Mouse (Mus musculus) fibroblast of lung, adult 2 months (primary cell): ENCODE data around the gene Krt88.

Experiments
- DNase-seq: peaks from one replicate; pipeline ENCODE4 v3.0.0-alpha.2; 2011; ENCODE audit warnings: low read depth

The Krt88 gene

GRCm38 (mm10) chr15:101447444-101447843 is at the start of gene Krt88:
Gene Krt88 (plus strand): TSS chr15:101447744.
- no peak for DNase-seq

DNA sequence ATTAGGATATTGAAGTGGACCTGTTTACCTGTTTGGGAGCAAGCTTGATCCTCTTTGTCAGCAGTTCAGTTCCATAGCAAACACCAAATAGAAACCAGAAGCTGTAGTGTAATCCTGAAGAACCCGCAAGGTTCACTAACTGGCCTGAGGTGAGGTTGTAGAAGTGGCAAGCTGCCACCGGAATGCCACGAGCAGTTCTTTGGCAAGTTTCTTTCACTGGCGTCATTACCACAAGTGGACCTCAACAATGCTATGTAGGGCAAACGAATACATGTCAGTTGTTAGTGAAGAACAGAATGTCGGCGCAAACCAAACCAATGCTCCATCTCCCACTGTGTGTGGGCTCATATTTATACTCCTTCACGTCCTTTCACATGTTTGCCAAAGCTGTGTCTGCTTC is 49.3 kb upstream of the Krt88 start:
- DNase-seq, result no peak

GRCm38 (mm10) chr15:101410775-101411174 is 36.8 kb upstream of the Krt88 start, which contains the start of gene Krt7:
Gene Krt7 (plus strand): TSS chr15:101411043.
- DNase-seq, result no peak

DNA sequence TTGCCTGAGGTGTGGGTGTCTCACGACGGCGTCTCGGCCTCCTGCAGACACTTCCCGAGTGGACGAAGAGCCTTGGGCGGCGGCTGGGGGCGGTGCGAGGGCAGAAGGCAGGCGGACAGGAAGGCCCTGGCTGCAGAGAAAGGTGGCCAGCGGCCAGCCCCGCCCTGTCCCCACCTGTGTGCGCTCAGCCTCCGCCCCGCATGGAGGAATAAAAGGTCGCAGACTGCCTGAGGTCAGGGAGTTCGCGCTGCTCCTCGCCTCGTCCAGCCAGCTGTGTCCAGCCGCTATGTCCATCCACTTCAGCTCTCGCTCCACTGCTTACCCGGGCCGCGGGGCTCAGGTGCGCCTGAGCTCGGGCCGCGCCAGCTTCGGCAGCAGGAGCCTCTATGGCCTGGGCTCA is 35.4 kb upstream of the Krt88 start:
- DNase-seq, result no peak

- no peak for DNase-seq
Observed at GRCm38 (mm10) chr15:101413916-101414635, 33.5 kb upstream of the Krt88 start.

GRCm38 (mm10) chr15:101414807-101415565 is 32.6 kb upstream of the Krt88 start:
- no peak for DNase-seq

DNA sequence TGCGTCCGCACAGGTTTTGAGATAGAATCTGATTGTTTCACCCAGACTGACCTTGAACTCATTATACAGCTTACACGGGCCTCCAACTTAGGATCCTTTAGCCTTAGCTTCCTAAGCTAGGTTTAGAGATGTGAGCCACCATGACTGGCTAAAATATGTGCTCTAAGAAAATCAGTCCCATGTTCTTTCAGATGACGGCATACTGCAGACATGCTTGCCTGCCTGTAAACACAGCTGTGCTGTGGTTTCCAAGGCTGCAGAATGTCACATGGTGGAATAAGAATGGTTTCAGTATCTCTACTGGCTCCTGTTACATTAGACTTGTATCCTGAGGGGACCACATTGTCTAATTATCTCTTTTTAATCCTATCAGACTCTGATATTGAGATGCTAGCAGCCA is 28.6 kb upstream of the Krt88 start:
- DNase-seq, result no peak

GRCm38 (mm10) chr15:101420903-101421302 is 26.6 kb upstream of the Krt88 start:
- no peak for DNase-seq

- DNase-seq, result no peak
Observed at GRCm38 (mm10) chr15:101424914-101425313, 22.6 kb upstream of the Krt88 start.

DNA sequence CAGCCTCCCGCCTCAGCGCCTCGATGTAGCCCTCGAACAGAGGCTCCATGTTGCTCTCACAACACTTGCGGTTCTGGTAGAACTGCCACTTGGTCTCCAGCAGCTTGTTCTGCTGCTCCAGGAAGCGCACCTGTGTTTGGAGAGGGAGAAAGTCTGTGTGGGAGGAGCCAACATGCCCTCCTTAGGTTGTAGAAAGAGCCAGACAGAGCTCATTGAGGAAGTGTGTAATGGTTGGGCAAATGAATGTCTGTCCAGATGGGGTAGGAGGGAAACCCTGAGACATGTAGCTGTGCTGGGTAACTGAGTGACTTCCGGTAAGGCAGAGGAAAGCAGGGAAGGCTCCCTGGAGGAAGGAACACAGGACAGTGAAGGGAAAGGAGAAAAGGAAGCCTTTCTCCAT is 10.9 kb upstream of the Krt88 start:
- no peak for DNase-seq

DNA sequence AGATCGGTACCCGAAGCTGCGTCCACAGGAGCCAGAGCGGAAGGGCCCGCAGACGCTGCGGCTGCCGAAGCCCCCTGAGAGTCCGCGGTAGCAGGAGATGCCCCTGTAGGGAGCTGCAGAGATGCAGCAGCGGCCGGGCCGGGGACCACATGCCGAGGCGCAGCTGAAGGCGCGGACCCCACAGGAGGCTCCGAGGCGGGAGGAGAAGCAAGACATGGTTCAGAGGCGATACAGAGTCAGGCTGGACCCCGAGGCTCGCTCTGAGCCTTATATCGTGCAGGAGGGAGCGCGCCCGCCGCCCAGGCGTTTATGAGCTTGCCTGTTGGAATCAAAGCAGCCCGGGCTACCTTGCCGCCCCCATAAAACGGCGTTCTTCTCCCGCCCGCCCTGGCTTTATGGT is 9.0 kb upstream of the Krt88 start, which contains the start of gene Krt87:
TSS of gene Krt87 (minus strand) at position 250 of the 400 bp plus-strand sequence.
- no peak for DNase-seq

DNA sequence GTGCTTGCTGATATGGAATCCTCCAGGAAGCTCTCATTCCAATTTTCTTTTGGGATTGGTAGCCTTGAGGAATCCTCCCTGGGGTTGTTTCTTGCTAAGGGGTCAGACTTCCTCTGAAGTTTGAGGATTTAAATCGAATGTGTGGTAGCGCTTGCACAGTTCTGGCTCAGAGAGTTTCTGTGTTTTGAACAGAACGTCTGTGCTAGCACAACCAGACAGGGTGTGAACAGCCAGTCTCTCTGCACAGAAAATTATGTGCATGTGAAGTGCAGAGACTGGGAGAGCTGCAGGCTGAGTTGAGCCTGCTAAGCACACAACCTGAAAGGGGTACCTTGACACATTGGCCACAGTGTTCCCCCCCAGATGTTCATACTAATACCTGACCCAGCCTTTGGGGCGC is 6.7 kb upstream of the Krt88 start:
- no peak for DNase-seq

DNA sequence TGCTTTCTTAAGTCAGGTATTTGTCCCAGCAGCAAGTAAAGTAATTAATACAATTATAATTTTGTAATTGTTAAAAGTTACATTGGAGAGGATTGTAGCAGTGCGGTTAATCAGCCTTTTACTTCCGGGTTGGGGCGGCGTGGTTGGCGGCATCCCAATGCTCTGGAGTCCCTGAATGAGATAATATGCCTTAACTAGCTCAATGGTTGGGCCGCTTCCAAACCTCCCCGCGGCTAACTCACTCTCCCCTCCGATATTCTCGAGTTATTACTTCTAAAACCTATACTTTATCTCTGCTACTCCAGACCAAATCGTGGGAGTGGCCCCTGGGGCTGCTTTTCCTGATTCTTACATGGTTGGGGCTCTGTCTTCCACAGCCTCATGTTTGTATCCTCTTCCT is 972 bp upstream of the Krt88 start:
- no peak for DNase-seq

DNA sequence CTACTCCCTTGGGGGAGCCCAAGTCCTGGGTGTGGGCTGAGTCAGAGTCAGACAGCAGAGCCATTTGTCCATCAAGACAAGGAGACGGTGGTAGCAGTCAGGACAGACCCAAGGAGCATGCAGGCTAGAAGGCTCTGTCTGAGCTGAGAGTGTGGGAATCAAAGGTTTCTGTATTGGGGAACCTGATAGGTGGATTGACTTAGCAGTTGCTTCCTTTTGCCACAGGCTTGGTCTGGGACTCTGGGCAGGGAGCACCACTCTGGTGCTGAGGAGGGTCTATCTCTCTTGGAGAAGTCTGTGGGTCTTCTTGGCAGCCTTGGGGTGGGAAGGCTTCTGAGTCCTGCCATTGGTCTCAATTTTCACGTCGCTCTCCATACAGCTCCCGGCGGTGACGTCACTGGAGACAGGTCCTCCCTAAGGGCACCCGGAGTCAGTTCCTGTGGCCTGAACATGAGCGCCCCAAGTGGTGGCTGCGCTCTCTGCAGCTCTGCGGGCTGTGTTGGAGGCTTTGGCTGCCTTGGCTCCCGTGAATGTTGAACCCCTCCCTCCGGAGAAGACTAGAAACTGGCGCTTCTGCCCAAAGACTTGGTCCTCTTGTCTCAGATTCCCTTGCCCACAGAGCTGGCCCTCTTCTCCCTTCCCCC is 5.7 kb downstream of the Krt88 start:
- no peak for DNase-seq

DNA sequence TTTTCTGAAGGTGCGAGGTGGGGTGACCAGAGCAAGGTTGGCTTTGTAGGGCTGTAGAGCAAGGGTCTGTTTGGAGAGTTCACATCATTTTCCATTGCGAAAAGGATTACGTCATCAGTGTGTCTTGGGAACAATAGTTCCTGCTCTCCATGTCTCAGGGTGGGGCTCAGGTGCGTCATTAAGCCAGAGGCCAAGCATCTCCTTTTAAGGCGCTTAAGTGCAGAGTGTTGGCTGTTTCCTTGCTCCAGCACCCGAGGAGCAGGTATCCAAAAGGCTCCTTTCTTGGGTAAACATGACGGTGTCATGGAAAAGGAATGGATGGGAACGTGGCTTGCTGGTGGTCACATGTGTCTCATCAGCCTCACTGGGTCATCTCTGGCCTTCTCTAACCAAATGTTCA is 7.2 kb downstream of the Krt88 start:
- DNase-seq, result no peak

- peak; percentile 39 for DNase-seq
Observed at GRCm38 (mm10) chr15:101455292-101455691, 7.7 kb downstream of the Krt88 start.

DNA sequence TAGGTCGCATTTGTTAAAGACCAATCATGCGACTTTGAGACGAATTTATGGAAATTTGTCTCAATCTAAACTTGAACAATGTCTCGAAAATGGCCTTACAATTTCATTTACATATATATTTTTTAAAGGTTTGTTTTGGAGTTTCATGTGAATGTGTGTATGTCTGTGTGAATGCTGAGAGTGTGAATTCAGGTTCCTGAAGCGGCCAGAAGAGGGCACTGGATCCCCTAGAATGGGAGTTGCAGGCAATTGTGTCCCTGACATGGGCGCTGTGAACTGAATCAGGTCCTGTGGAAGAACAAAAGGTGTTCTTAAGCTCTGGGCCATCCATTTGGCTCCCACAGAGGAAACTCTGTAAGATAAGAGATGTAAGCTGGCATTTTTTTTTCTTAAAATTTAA is 8.3 kb downstream of the Krt88 start:
- DNase-seq, result no peak

DNA sequence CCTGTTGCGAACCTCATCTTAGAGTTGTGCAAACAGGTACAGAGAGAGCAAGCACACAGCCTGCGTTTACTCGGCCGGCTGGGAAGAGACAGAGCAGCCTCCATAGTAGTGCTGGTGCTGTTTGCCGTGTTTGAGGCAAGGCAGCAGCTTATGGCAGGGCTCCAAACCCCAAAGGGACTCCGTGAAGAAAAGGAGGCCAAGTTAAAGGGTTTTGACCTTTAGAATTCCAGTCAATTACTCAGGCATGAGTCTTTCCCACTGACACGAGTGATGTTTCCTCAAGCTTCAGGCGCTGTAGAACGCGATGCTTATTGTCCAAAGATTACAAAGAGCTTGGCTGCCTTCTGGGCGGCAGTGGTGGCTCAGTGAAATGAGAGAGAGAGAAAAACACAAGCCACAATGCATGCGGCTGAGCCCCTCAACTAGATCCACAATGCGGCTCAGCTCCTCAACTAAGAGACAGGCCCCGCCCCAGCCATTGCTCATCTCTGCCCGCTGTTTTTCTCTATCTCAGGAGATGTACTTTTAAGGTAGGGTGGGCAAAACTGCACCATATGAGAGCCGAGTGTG is 10.9 kb downstream of the Krt88 start:
- DNase-seq, result peak; percentile 37

DNA sequence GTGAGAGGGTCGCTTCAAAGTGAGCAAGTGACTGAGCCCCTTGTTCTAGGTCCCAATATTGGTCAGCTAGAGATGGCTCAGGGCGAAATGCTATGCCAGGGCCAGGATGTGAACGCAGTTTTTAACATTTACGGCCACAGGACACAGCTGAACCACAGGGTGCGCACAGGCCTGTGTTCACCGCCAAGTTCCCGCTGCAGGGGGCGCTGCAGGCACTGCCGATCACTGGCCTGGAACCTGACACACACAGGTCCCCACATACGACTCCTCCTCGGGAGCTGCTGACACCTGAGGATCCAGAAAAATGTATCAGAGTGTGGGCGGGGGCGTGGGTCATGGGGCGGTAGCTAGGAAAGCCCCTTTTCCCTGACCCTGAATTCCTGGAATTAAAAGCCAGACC is 11.7 kb downstream of the Krt88 start:
- DNase-seq, result no peak

- no peak for DNase-seq
Observed at GRCm38 (mm10) chr15:101463651-101464050, 16.1 kb downstream of the Krt88 start, which contains the start of gene Krt81. Gene Krt81 (minus strand): TSS chr15:101463751.

- no peak for DNase-seq
Observed at GRCm38 (mm10) chr15:101469093-101469492, 21.5 kb downstream of the Krt88 start.

GRCm38 (mm10) chr15:101472952-101473528 is 25.5 kb downstream of the Krt88 start, which contains the start of gene Krt86:
Gene Krt86 (plus strand): TSS chr15:101473478.
- peak; percentile 16 for DNase-seq
